Mouse (Mus musculus) liver, postnatal 0 days (tissue): ENCODE results near the gene Phyhd1.

ENCODE experiments used
- CTCF ChIP-seq: sonication (generic); IDR thresholded peaks from 2 replicates; pipeline ENCODE4 v1.5.1; 2016; ENCODE audit warnings: antibody characterized with exemption, low read depth
- EP300 ChIP-seq: IDR thresholded peaks from 2 replicates; pipeline ENCODE4 v1.6.1; 2016; ENCODE audit warnings: antibody characterized with exemption, low read depth, mild to moderate bottlenecking

DNA sequence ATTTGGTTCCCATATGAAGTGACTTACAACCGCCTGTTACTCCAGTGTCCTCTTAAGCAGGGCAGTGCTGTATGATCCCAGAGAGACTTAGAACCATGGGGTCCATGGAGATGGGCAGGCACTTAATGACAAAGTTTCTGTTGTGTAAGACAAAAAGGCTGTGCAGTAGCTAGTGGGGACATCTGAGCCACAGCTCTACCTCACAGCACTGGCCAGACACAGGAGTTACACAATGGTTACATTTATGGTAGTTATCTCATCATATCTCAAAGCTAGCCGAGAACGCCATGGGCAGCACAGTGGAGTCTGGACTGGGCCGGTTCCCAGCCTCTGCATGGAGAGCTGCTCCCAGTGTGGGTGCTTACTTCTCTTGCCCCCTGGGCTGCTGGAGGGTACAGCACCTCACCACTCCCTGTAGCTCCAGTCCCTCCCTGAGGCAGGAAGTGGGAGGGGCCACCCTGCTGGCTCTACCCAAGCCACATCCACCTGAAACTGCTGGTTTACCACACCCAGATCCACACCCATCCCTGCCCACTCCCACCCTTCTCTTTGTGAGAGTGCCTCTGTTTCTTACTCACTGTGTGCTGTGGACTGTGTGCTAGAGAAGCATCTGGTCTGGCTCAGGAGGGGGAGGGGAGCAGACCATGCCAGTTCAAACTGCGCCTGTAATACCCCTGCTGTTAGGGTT is 14.4 kb upstream of the Phyhd1 start:
- no peak for TF ChIP-seq CTCF
- TF ChIP-seq EP300 = no peak
